In the genomic region with DNA sequence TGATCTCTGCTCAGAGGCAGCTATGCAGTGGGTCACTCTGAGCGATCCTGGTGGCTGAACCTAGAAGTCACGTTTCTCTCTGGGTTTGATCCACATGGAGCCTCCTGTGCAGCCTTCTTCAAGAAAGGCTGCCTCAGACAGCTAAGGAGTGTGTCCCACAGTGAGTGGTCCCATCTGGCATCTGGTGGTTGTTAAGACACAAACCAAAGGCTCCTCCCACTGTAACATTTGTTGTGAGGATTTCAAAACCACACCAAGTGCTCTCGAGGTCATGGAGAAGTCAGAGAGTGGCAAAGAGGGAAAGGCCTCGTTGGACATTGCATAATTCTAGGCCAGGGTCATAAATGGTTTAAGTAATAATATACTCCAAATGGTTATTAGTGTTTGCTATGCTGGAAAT, we compare ENCODE assay signal across 9 mouse cellular contexts. TPM values are rescaled to one million over a fixed set of nuclear protein-coding genes. Genes with fewer than 3 reads are reported as not detected.
DNase-seq lines count a peak whose midpoint lies in the region; ATAC-seq and TF ChIP-seq lines count a peak whose summit lies in the region.
"Had no signal": no experiment of that assay in that cellular context is flagged by ENCODE, and none has a peak within 500 bp of the region (broad histone marks: within the 10 kb centered on the region; RNA-seq: fewer than 3 reads in every experiment).

No protein-coding gene starts in this region.

- ATAC-seq in midbrain, embryonic 12.5 days (ENCODE audit: low FRiP score, low read depth) = no peak
- no peak for ATAC-seq in midbrain, embryonic 15.5 days (replicated peaks)
- 0 out of 2 replicates have a peak, but pooled peaks have one; percentile 8 for ATAC-seq in liver, embryonic 14.5 days (ENCODE audit: insufficient read depth)

- peak overlapping the region; percentile 49 for H3K27ac ChIP-seq in midbrain, embryonic 12.5 days (replicated peaks)
- no peak overlapping the region for H3K27ac ChIP-seq in midbrain, embryonic 15.5 days
- no peak overlapping the region for H3K27ac ChIP-seq in liver, embryonic 14.5 days
- H3K27ac ChIP-seq in small intestine, adult 2 months (ENCODE audit: insufficient read depth, low read depth, low read length) = 0 out of 2 replicates have a peak overlapping the region, but pooled peaks have one; percentile 43
- H3K27ac ChIP-seq: embryonic facial prominence, embryonic 15.5 days had no signal

- no peak overlapping the region for H3K4me2 ChIP-seq in midbrain, embryonic 12.5 days (replicated peaks)
- H3K4me2 ChIP-seq in midbrain, embryonic 15.5 days = no peak overlapping the region
- H3K4me2 ChIP-seq in liver, embryonic 14.5 days (ENCODE audit: low read depth) = peak overlapping the region; percentile 47; the same call in 1 of the 2 replicates
- H3K4me2 ChIP-seq: embryonic facial prominence, embryonic 15.5 days had no signal

- no peak for TF ChIP-seq POLR2A in small intestine, adult 2 months (IDR thresholded peaks at IDR 0.05; ENCODE audit: low read depth, low read length)

- H3K27me3 ChIP-seq in midbrain, embryonic 12.5 days = no peaks in the 10 kb centered on the region
- H3K27me3 ChIP-seq in midbrain, embryonic 15.5 days (replicated peaks) = no peaks in the 10 kb centered on the region
- no peaks in the 10 kb centered on the region for H3K27me3 ChIP-seq in liver, embryonic 14.5 days (ENCODE audit: control insufficient read depth, insufficient read depth, low read length)
- no peaks in the 10 kb centered on the region for H3K27me3 ChIP-seq in small intestine, adult 2 months (ENCODE audit: control insufficient read depth, insufficient read depth, low read length)
- H3K27me3 ChIP-seq: embryonic facial prominence, embryonic 15.5 days had no signal

- H3K36me3 ChIP-seq in midbrain, embryonic 12.5 days = peaks cover 10% of the 10 kb centered on the region; the same call in 1 of the 2 replicates
- H3K36me3 ChIP-seq in midbrain, embryonic 15.5 days (replicated peaks) = no peaks in the 10 kb centered on the region
- no peaks in the 10 kb centered on the region for H3K36me3 ChIP-seq in liver, embryonic 14.5 days (replicated peaks; ENCODE audit: control insufficient read depth, insufficient read depth, low read depth)
- H3K36me3 ChIP-seq in small intestine, adult 2 months (ENCODE audit: control insufficient read depth, insufficient read depth, low read length) = no peaks in the 10 kb centered on the region
- H3K36me3 ChIP-seq: embryonic facial prominence, embryonic 15.5 days had no signal

- peak; percentile 33 for DNase-seq in forelimb bud, embryonic 11.5 days (ENCODE audit: low read depth, low spot score)
- DNase-seq in liver, embryonic 14.5 days (ENCODE audit: low read depth in 3 of 3, low spot score in 3 of 3) = peak in 1 of 3 experiments; percentile 22
- no peak for DNase-seq in left cerebral cortex, adult 18-20 months (ENCODE audit: low spot score in 2 of 2)
- DNase-seq in layer of hippocampus, postnatal 36 days = no peak
- DNase-seq in cerebellum, adult 18-20 months = no peak

- H3K4me1 ChIP-seq in midbrain, embryonic 12.5 days = peaks cover 18% of the 10 kb centered on the region
- H3K4me1 ChIP-seq in midbrain, embryonic 15.5 days = peaks cover 17% of the 10 kb centered on the region
- H3K4me1 ChIP-seq in liver, embryonic 14.5 days (replicated peaks; ENCODE audit: control insufficient read depth in 2 of 2, insufficient read depth in 2 of 2, low read length in 1 of 2) = peaks cover 8 to 25% of the 10 kb centered on the region in 2 experiments
- peaks cover 16% of the 10 kb centered on the region for H3K4me1 ChIP-seq in small intestine, adult 2 months (ENCODE audit: control insufficient read depth, insufficient read depth, insufficient read length, low read length)

- WGBS in midbrain, embryonic 12.5 days = 36% methylated on average over 4 of the region's 4 CpGs
- 41% methylated on average over 4 of the region's 4 CpGs for WGBS in midbrain, embryonic 15.5 days
- WGBS in liver, embryonic 14.5 days (ENCODE audit: insufficient replicate concordance) = 10% methylated on average over 4 of the region's 4 CpGs
- WGBS in small intestine, adult 2 months = 33% methylated on average over 4 of the region's 4 CpGs

- H3K4me3 ChIP-seq in midbrain, embryonic 12.5 days = no peak overlapping the region
- no peak overlapping the region for H3K4me3 ChIP-seq in midbrain, embryonic 15.5 days
- no peak overlapping the region for H3K4me3 ChIP-seq in liver, embryonic 14.5 days (ENCODE audit: insufficient read depth in 1 of 2, low read depth in 2 of 2, low read length in 2 of 2)
- no peak overlapping the region for H3K4me3 ChIP-seq in small intestine, adult 2 months (ENCODE audit: low read depth, low read length)
- H3K4me3 ChIP-seq: embryonic facial prominence, embryonic 15.5 days had no signal

- no peak overlapping the region for H3K9ac ChIP-seq in midbrain, embryonic 12.5 days (replicated peaks)
- no peak overlapping the region for H3K9ac ChIP-seq in midbrain, embryonic 15.5 days
- H3K9ac ChIP-seq in liver, embryonic 14.5 days (replicated peaks) = no peak overlapping the region
- H3K9ac ChIP-seq: embryonic facial prominence, embryonic 15.5 days had no signal

- H3K9me3 ChIP-seq in midbrain, embryonic 12.5 days = no peaks in the 10 kb centered on the region
- no peaks in the 10 kb centered on the region for H3K9me3 ChIP-seq in midbrain, embryonic 15.5 days
- H3K9me3 ChIP-seq in liver, embryonic 14.5 days (ENCODE audit: control insufficient read depth, low read length) = no peaks in the 10 kb centered on the region
- H3K9me3 ChIP-seq: embryonic facial prominence, embryonic 15.5 days had no signal

- TF ChIP-seq CTCF in liver, embryonic 14.5 days (IDR thresholded peaks at IDR 0.05; ENCODE audit: low read depth) = no peak
- TF ChIP-seq CTCF in small intestine, adult 2 months (IDR thresholded peaks at IDR 0.05; ENCODE audit: extremely low read depth, insufficient read length, insufficient replicate concordance, low read depth, low read length) = no peak

- no peak for TF ChIP-seq EP300 in liver, embryonic 14.5 days (IDR thresholded peaks at IDR 0.05; ENCODE audit: low read depth)

RNA-seq across cellular contexts. Expression of a gene that starts 19.6 kb away (rescaled TPM):
- 80.7 and 86.2 TPM in 2 replicates for polyA plus RNA-seq in midbrain, embryonic 12.5 days (2016; fragmentation: Nextera tagmentation; extraction: Ambion mirVana)
- 67.4 and 78.1 TPM in 2 replicates for polyA plus RNA-seq in midbrain, embryonic 15.5 days (2015; fragmentation: Nextera tagmentation; extraction: Ambion mirVana)
- polyA plus RNA-seq in liver, embryonic 14.5 days (2012; rRNA removed) = 3.7 and 6.6 TPM in 2 replicates
- 19.2 and 21.5 TPM in 2 replicates for polyA plus RNA-seq in liver, embryonic 14.5 days (2014; fragmentation: Nextera tagmentation; extraction: Ambion mirVana)
- 8.1 and 9.4 TPM in 2 replicates for polyA plus RNA-seq in small intestine, adult 2 months (2012; rRNA removed)
- 10 to 100 TPM; 51.5 to 60.6 TPM for total RNA-seq in left cerebral cortex, adult 18-20 months (2021)
- total RNA-seq in layer of hippocampus, postnatal 36 days (2021) = 10 to 100 TPM; 32.6 to 45.9 TPM

Comparison
In these comparisons a context has a peak if more than half of its experiments do, and no peak if none do; other contexts are left out.
1. H3K27ac ChIP-seq: peak in midbrain, embryonic 12.5 days (single experiment) and small intestine, adult 2 months (single experiment); none in midbrain, embryonic 15.5 days (single experiment) and liver, embryonic 14.5 days (single experiment).